Mouse (Mus musculus) testis, adult 2 months (tissue): ENCODE measurements around the gene Cdc34. TPM values are rescaled to one million over a fixed set of nuclear protein-coding genes. Genes with fewer than 3 reads are reported as not detected.

Experiments
- H3K27ac ChIP-seq: fragments of 200-500 bp; 2 replicates; pipeline ENCODE4 v1.5.1; 2012; ENCODE audit warnings: low read depth, low read length; ENCODE audit not compliant: control insufficient read depth, insufficient read depth
- H3K27me3 ChIP-seq: fragments of 200-500 bp; 2 replicates; pipeline ENCODE4 v1.6.1; 2012; ENCODE audit warnings: mild to moderate bottlenecking, low read length, moderate library complexity; ENCODE audit not compliant: control insufficient read depth, insufficient read depth
- H3K36me3 ChIP-seq: fragments of 200-500 bp; 2 replicates; pipeline ENCODE4 v1.6.1; 2012; ENCODE audit warnings: mild to moderate bottlenecking, low read length; ENCODE audit not compliant: control insufficient read depth, insufficient read depth
- H3K4me1 ChIP-seq: fragments of 200-500 bp; 2 replicates; pipeline ENCODE4 v1.6.1; 2012; ENCODE audit warnings: low read length; ENCODE audit not compliant: control insufficient read depth, insufficient read depth
- H3K4me3 ChIP-seq: fragments of 200-500 bp; 2 replicates; pipeline ENCODE4 v1.5.1; 2012; ENCODE audit warnings: low read depth, mild to moderate bottlenecking, low read length, moderate library complexity, mixed read lengths; ENCODE audit not compliant: control insufficient read depth
- CTCF ChIP-seq: fragments of 200-500 bp; IDR thresholded peaks from 2 replicates; pipeline ENCODE4 v1.5.1; 2012; ENCODE audit warnings: low read depth, mild to moderate bottlenecking, inconsistent platforms, low read length, moderate library complexity; ENCODE audit not compliant: control insufficient read depth, insufficient read depth, insufficient replicate concordance
- POLR2A ChIP-seq: fragments of 200-500 bp; IDR thresholded peaks from 2 replicates; pipeline ENCODE4 v1.6.1; 2012; ENCODE audit warnings: low read depth, mild to moderate bottlenecking, inconsistent platforms, low read length, moderate library complexity; ENCODE audit not compliant: control insufficient read depth
- polyA plus RNA-seq: library from polyadenylated mRNA; depleted of rRNA; stranded (reverse); fragments of >200 nt; gene quantifications from 2 replicates; pipeline ENCODE4 v1.2.3, GENCODE M21; 2012

Gene Cdc34
- polyA plus RNA-seq, 1 experiment, result 855 TPM

DNA sequence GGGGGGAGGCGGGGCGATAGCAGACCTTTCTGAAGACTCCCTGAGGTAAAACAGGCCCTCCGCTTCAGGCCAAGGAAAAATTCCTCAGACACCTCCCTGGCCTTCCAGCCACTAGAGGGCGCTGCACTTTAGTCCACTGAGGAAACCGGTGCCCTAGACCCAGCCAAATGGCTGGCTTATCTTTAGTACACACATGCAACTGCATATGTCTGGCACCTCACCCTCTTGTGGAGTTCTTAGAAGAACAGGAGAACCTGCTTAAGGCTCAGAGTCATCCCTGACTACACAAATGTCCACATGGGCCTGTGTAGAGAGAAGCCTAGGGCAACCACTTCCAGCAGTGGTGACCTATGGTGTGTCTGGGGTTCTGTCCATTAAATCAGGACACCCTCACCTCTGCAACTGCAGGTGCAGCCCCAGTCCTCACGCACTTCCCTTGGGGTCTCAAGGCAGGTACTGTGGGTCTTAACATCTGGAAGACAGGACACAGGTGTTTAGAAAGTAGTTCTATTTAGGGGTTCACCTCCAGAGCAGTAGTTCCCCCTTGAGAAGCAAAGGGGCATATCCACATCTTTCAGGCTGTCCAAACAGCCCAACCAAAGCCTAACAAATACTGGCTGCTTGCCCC lies 30.6 kb downstream of the Cdc34 start:
- Histone ChIP-seq H3K4me3 (no peak overlapping the region), H3K27ac (no peak overlapping the region), H3K36me3 (no peaks in the 10 kb centered on the region; the same call in 1 of the 2 replicates), H3K27me3 (no peaks in the 10 kb centered on the region), H3K4me1 (peaks cover 20% of the 10 kb centered on the region)
- TF ChIP-seq CTCF (peak; percentile 71; the same call in 1 of the 2 replicates), POLR2A (no peak)

DNA sequence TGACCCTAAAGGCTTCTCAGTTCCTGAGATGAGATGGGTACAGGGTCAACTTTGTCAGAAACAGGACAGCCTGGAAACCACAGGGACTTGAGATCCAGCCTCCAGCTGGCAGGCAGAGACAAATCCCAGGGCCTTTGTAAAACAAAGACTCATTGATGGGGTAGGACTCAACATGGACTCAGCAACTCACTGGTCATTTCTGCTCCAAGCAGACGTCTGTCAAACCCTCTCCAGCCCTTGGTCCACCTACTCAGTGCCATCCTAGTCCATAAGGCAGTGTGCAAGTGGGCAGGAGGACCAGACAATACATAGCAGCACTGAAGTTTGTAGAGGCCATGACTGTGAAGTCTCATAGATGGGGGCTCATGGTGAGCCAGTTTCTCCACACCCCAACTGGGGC lies 31.2 kb downstream of the Cdc34 start:
- Histone ChIP-seq H3K27ac (no peak overlapping the region), H3K4me1 (peaks cover 21% of the 10 kb centered on the region), H3K36me3 (no peaks in the 10 kb centered on the region; the same call in 1 of the 2 replicates), H3K4me3 (no peak overlapping the region), H3K27me3 (no peaks in the 10 kb centered on the region)
- TF ChIP-seq CTCF (no peak), POLR2A (no peak)

DNA sequence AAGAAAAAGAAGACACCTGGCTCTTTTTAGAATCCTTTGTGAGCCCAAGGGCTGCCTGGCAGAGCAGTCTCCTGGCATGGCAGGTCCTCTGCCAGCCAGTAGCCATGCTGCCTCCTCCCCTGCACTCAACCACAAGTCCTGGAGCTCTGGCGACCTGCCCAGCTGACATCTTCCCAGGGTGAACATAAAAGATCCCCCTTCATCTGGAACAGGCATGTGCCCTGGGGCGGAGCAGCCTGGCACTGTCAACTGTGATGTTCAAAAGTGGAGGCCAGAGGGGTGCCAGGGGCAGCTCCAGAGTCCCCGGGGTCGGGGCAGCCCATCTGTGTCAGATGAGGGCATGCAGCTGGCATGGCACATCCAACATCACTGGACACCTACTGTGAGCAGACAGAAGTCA lies 33.0 kb downstream of the Cdc34 start:
- TF ChIP-seq CTCF, result no peak
- TF ChIP-seq POLR2A, result no peak
- H3K4me1 ChIP-seq, result peaks cover 16% of the 10 kb centered on the region
- H3K36me3 ChIP-seq, result no peaks in the 10 kb centered on the region
- no peak overlapping the region for H3K4me3 ChIP-seq
- no peak overlapping the region for H3K27ac ChIP-seq
- no peaks in the 10 kb centered on the region for H3K27me3 ChIP-seq

GRCm38 (mm10) chr10:79716254-79716987 lies 34.4 kb downstream of the Cdc34 start, which contains the start of gene Hcn2:
Gene Hcn2 (plus strand): TSS chr10:79716634.
- Histone ChIP-seq H3K27me3 (no peaks in the 10 kb centered on the region), H3K4me3 (peak within 1 kb of the TSS; percentile 39), H3K4me1 (peaks cover 16% of the 10 kb centered on the region), H3K27ac (no peak within 1 kb of the TSS), H3K36me3 (no peaks in the 10 kb centered on the region)
- no peak for TF ChIP-seq CTCF
- TF ChIP-seq POLR2A, result no peak

- H3K4me3 ChIP-seq, result peak overlapping the region; percentile 32; the same call in 1 of the 2 replicates
- peaks cover 16% of the 10 kb centered on the region for H3K4me1 ChIP-seq
- no peaks in the 10 kb centered on the region for H3K36me3 ChIP-seq
- no peak overlapping the region for H3K27ac ChIP-seq
- no peak for TF ChIP-seq POLR2A
- TF ChIP-seq CTCF, result no peak
- H3K27me3 ChIP-seq, result no peaks in the 10 kb centered on the region
These were observed 35.0 kb downstream of the Cdc34 start for GRCm38 (mm10) chr10:79716988-79717355.

DNA sequence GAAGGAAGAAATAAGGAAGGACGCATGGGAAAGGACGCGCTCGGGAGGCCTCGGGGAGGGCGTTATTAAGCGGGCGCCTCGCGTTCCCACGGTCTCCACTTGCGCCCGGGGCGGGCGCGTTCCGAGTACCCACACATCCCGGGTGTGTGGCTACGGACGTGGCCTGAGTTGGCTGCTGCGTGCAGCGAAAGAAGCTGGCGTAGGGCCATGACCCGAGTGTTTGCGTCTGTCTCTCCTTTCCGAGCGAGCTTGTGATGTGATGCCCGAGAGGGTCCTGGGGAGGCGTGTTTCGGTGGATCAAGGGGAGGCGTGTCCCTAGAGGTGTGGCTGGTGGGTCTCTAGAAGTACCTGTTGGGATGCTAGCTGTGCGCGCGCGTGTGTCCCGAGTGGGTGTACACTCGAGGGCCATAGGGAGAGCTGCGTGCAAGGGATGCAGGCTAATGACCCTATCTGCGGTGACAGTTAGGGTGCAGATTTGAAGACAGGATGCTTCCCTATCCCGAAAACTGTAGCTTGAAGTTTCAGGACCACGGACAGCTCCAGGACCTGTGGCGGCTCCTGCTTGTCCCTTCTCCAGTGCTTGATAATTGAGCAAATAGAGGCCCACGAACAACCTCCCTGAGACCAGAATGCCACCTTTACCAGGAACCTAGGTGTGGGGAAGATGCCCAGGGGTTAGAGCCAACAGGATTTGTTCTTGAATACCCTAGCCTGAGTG lies 35.8 kb downstream of the Cdc34 start:
- Histone ChIP-seq H3K4me1 (peaks cover 16% of the 10 kb centered on the region), H3K27ac (no peak overlapping the region), H3K36me3 (no peaks in the 10 kb centered on the region), H3K27me3 (no peaks in the 10 kb centered on the region), H3K4me3 (no peak overlapping the region; the same call in 1 of the 2 replicates)
- TF ChIP-seq POLR2A (no peak), CTCF (no peak)

GRCm38 (mm10) chr10:79721089-79721488 lies 39.1 kb downstream of the Cdc34 start:
- TF ChIP-seq CTCF, result no peak
- no peak for TF ChIP-seq POLR2A
- no peak overlapping the region for H3K27ac ChIP-seq

More at GRCm38 (mm10) chr10:79721089-79721488, 39.1 kb downstream of the Cdc34 start:
- no peaks in the 10 kb centered on the region for H3K27me3 ChIP-seq
- no peaks in the 10 kb centered on the region for H3K36me3 ChIP-seq
- peaks cover 11% of the 10 kb centered on the region for H3K4me1 ChIP-seq
- no peak overlapping the region for H3K4me3 ChIP-seq
